Mouse (Mus musculus): Measurements from ENCODE around the gene 1700011M02Rik. TPM values are rescaled to one million over a fixed set of nuclear protein-coding genes. Genes with fewer than 3 reads are reported as not detected.
"Not testable (repeated sequence)": the region's sequence is repeated elsewhere in the genome, so short reads cannot be mapped to it uniquely, and the experiment has no call there.

1700011M02Rik gene
- total RNA-seq (2021) = not detected

DNA sequence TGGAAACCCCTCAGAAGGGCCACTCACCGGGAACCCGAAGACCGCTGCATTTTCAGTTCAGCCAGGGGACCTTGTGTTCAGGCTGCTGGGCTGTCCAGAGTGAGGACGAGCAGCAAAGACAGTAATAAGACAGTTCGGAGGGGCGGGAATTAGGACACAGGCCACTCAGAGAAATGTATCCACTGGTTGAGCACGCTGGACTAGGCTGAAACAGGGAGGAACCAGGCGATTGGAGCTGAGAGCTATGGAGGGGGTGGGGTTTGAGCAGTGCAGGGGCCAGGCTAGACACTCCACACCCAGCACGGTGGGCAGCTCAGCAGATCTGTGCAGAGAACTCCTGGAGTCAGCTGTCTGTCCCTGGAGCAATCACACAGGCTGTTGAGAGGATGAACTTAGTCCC, at the start of gene 1700011M02Rik, which contains the start of gene Dmrtc1a:
Gene 1700011M02Rik, plus strand, starts transcription at position 319 of the 400 bp plus-strand sequence.
Gene Dmrtc1a, minus strand, starts transcription at position 101 of the 400 bp plus-strand sequence.
- intact Hi-C loops (cut with DNase I) = not testable (repeated sequence)

GRCm38 (mm10) chrX:102867871-102868270, 40.8 kb upstream of the 1700011M02Rik start, which contains the start of gene 1700031F05Rik:
1700031F05Rik (minus strand) TSS chrX:102867971.
- DNase-seq (ENCODE audit: extremely low spot score in 1 of 2, low spot score in 2 of 2) = no peak
- intact Hi-C loops (cut with DNase I) = no loop called here

More for the DNA sequence above, at the start of gene 1700011M02Rik, which contains the start of gene Dmrtc1a:
- DNase-seq (ENCODE audit: extremely low spot score in 1 of 2, low spot score in 2 of 2) = not testable (repeated sequence)

DNA sequence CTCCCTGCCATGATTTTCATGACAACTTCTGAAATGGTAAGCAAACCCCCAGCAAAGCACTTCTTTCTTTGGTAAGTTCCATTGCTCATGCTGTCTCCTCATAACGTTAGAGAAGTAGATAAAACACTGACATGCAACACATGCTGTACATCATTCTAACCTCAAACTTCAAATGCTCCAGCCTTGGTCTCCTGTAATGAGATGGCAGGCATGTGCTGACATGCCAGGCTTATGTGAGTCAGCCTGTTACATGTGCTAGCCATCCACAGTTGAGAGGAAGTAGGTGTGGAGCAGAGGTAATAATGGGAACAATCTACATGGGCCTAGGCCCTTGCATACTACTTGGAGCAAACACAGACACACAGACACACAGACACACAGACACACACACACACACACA, 6.1 kb downstream of the 1700011M02Rik start:
- DNase-seq (ENCODE audit: extremely low spot score in 1 of 2, low spot score in 2 of 2) = not testable (repeated sequence)
- intact Hi-C loops (cut with DNase I) = loop anchor here (5.0 kb wide), 1 partner anchor 213 kb away; no protein-coding TSS in a partner anchor

- intact Hi-C loops (cut with DNase I) = not testable (repeated sequence)
- peak in 1 of 2 experiments; percentile 26 for DNase-seq (ENCODE audit: extremely low spot score in 1 of 2, low spot score in 2 of 2)
Measured at GRCm38 (mm10) chrX:102926707-102927106, 18.0 kb downstream of the 1700011M02Rik start.

DNA sequence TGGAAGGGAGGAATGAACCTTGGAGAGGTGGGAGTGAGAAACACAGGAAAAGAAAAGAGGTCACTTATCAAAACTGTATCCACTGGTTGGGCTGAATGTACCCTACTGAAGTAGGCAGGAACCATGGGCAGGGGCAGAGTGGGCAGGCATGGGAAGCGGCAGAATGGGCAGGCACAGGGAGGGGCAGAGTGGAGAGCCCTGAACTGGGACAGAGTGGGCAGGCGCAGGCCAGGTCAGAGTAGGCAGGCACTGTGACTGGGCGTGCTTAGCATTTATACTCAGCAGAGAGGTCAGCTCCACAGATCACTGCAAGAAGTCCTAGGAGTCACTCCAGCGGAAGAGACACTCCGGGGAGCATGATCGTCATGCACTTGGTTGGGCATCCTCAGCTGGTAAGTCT, 19.4 kb downstream of the 1700011M02Rik start, which contains the start of gene 1700018G05Rik:
Gene 1700018G05Rik, plus strand, starts transcription at position 301 of the 400 bp plus-strand sequence.
- DNase-seq (ENCODE audit: extremely low spot score in 1 of 2, low spot score in 2 of 2); intact Hi-C loops (cut with DNase I): not testable (repeated sequence)

DNA sequence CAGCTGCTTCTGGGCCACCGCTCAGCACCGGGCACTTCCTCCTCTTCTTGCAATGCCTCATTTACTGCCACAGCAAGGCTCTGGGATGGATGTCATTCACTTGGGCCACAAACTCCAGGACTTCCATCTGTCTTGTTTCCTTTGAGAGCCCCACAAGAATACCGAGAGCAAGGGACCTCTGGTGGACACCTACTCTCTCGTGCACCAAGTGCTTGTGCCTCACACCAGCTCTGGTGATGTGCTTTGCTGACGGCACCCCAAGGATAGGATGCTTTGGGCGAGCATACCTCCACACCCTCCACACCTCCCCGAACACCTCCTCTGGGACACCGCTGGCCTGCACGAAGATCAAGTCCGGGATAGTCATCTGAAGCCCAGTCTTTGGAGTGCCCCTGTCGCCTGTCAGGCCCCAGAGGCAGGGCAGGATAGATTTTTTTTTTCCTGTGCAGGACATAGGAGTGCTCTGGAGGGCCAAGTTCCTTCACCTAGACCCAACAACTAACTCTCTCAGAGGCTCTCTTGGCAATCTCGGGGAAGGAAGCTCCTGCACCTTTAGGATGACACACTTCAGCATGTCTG, 24.4 kb downstream of the 1700011M02Rik start:
- intact Hi-C loops (cut with DNase I) = no loop called here
- no peak for DNase-seq (ENCODE audit: extremely low spot score in 1 of 2, low spot score in 2 of 2)

- intact Hi-C loops (cut with DNase I) = no loop called here
- DNase-seq (ENCODE audit: extremely low spot score in 1 of 2, low spot score in 2 of 2) = peak; percentile 18 to 62
Measured at GRCm38 (mm10) chrX:102933571-102934394, 25.1 kb downstream of the 1700011M02Rik start.

DNA sequence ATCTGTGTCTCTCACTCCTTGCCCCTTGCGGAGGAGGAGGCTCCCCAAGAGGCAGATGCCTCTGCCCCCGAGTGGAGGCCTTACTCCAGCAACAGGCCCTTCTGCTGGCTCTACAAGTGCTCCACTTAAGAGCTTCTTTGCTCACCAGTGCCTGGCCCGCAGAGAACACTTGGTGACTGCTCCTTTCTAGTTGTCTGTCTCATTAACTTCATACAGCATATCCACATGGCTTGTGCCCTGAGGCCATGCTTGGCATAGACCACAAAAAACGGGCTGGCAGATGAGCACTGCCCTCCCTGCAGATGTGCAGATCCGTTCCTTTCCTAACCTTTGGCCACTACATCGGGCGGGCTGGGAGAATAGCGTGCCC, 25.7 kb downstream of the 1700011M02Rik start:
- intact Hi-C loops (cut with DNase I) = no loop called here
- DNase-seq (ENCODE audit: extremely low spot score in 1 of 2, low spot score in 2 of 2) = no peak

GRCm38 (mm10) chrX:102936743-102937142, 28.0 kb downstream of the 1700011M02Rik start:
- no peak for DNase-seq (ENCODE audit: extremely low spot score in 1 of 2, low spot score in 2 of 2)
- intact Hi-C loops (cut with DNase I) = no loop called here

DNA sequence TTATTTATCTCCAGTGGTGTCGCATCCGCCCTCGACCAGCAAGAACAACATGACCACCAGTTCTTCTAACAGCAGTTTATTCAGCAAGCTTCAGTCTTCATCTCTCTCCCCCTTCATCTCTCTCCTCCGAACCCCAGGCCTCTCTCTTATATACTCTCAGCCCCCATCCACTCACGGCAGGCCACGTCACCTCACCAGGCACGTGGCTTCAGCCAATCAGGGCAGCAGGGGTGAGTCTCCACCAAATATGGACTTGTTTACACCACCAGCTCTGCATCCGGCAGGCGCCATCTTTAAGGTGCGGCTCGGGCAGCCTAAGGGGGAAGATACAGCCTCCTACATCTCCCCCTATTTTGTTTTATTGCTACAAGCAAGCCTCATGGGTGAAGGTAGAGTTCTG, 41.4 kb downstream of the 1700011M02Rik start:
- intact Hi-C loops (cut with DNase I) = loop anchor here (10.0 kb wide), 2 partner anchors 235 to 495 kb away; partner anchors contain the start of gene Nap1l2
- DNase-seq (ENCODE audit: extremely low spot score in 1 of 2, low spot score in 2 of 2) = not testable (repeated sequence)

DNA sequence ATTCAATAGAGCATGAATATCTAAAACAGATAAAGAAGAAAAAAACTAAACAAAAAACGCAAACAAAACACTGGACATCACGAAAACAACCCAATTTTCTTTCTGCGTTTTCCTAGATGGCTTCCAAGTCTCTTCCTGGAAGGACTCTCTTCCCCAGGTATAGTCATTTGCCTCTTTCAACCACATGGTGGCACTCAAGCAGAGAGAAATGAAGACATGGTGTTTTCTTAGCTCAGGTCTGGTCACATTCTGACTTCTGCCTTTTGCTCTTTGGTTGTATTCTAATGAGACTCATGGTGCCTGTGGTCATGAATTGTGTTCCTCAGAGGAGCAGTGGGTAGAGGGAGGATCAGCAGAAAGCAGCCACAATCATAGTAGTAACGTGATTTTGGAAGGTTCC, 50.2 kb downstream of the 1700011M02Rik start:
- peak in 1 of 2 experiments; percentile 14 for DNase-seq (ENCODE audit: extremely low spot score in 1 of 2, low spot score in 2 of 2)
- intact Hi-C loops (cut with DNase I) = loop anchor here (10.0 kb wide), 2 partner anchors 226 to 486 kb away; partner anchors contain the start of gene Nap1l2

Other genes with a start within 250 kb of the 1700011M02Rik start
- not detected for gene Gm3880, start 221.9 kb upstream of the 1700011M02Rik start, total RNA-seq (2021)
- gene Gm9112, start 201.3 kb upstream of the 1700011M02Rik start, total RNA-seq (2021) = not detected
- gene Dmrtc1b, start 201.0 kb upstream of the 1700011M02Rik start, total RNA-seq (2021) = not detected
- gene Dmrtc1c1, start 105.9 kb upstream of the 1700011M02Rik start, total RNA-seq (2021) = not detected
- not detected for gene Dmrtc1c2, start 54.3 kb upstream of the 1700011M02Rik start, total RNA-seq (2021)
- not detected for gene 1700031F05Rik, start 40.9 kb upstream of the 1700011M02Rik start, total RNA-seq (2021)
- gene Dmrtc1a, start 218 bp upstream of the 1700011M02Rik start, total RNA-seq (2021) = 1 to 10 TPM; 1.4 to 1.9 TPM
- not detected for gene 1700018G05Rik, start 19.5 kb downstream of the 1700011M02Rik start, total RNA-seq (2021)